Mouse (Mus musculus) forebrain, embryonic 12.5 days (tissue): ENCODE measurements around the gene 1700014D04Rik. TPM values are rescaled to one million over a fixed set of nuclear protein-coding genes. Genes with fewer than 3 reads are reported as not detected.
A peak's percentile ranks its signal among the peaks of the same experiment; 100 is the strongest.
"Not testable (repeated sequence)": the region's sequence is repeated elsewhere in the genome, so short reads cannot be mapped to it uniquely, and the experiment has no call there.

ENCODE experiments used
- ATAC-seq: fragments of 200-750 bp; cut with Nextera tagmentation; 2 replicates; pipeline ENCODE4 v1.8.0; 2017; ENCODE audit warnings: moderate TSS enrichment; ENCODE audit not compliant: low FRiP score
- H3K27ac ChIP-seq: fragments of 300-500 bp; sonication (generic); 2 replicates; pipeline ENCODE4 v1.5.1; 2016; ENCODE audit warnings: mild to moderate bottlenecking
- H3K27me3 ChIP-seq: fragments of 300-500 bp; sonication (generic); 2 replicates; pipeline ENCODE4 v1.6.1; 2016; ENCODE audit warnings: mild to moderate bottlenecking
- H3K36me3 ChIP-seq: fragments of 300-500 bp; sonication (generic); replicated peaks from 2 replicates; pipeline ENCODE4 v1.6.1; 2016; ENCODE audit warnings: mild to moderate bottlenecking
- H3K4me1 ChIP-seq: fragments of 300-500 bp; sonication (generic); 2 replicates; pipeline ENCODE4 v1.6.1; 2016
- H3K4me2 ChIP-seq: fragments of 300-500 bp; sonication (generic); 2 replicates; pipeline ENCODE4 v1.6.1; 2016; ENCODE audit warnings: mild to moderate bottlenecking, moderate library complexity
- H3K4me3 ChIP-seq: fragments of 300-500 bp; sonication (generic); replicated peaks from 2 replicates; pipeline ENCODE4 v1.5.1; 2016; ENCODE audit warnings: mild to moderate bottlenecking
- H3K9ac ChIP-seq: fragments of 300-500 bp; sonication (generic); 2 replicates; pipeline ENCODE4 v1.6.1; 2016; ENCODE audit warnings: mild to moderate bottlenecking
- H3K9me3 ChIP-seq: fragments of 300-500 bp; sonication (generic); 2 replicates; pipeline ENCODE4 v1.6.1; 2016
- WGBS: fragments of 180-500 bp; shearing (Covaris S2); methylation state at CpG from one replicate; pipeline ENCODE4 v1.1.7; 2016; 5-methylcytosine and 5-hydroxymethylcytosine counted together
- polyA plus RNA-seq: library from polyadenylated mRNA; unstranded; fragments of >200 nt; fragmentation: Nextera tagmentation; extraction: Ambion mirVana; gene quantifications from 2 replicates; pipeline ENCODE4 v1.2.1, GENCODE M21; 2016

Gene 1700014D04Rik
- polyA plus RNA-seq, 1 experiment from 2014 or later: 0.05 TPM

DNA sequence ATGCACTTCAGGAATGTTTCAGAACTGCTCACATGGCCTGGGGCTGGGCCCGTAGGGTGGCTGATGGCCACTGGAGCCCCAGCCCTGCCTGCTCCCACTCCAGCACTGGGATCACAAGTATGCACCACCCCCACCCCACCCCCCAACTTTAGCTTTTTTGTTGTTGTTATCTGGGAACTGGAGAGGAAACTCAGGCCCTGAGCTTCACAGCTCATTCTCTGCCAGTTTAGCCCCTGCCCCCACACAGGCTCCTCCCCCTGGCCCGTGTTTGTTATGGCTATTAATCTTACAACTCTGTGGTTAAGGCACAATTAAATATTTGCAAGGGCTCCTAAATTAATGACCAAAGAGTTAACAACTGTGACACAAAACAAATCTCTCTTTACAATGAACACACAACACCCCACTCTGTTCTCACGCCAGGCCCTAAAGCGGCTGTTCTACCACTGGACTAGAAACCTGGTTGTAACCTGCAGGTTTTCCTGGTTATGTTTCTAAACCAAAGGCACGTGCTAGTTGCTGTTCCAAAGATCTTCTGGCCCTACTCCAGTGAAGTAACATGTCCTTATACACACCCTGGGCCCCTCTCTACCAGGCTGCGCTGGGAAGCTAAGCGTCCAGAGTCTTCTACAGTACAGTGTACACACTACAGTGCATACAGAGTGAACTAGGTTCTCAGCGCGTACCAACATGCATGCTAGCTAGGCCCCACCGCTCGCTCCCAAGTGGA is 20.4 kb upstream of the 1700014D04Rik start:
- Histone ChIP-seq H3K36me3 (peaks cover 10% of the 10 kb centered on the region), H3K4me2 (peak overlapping the region; percentile 8; the same call in 1 of the 2 replicates), H3K27me3 (no peaks in the 10 kb centered on the region), H3K4me3 (no peak overlapping the region), H3K4me1 (peaks cover 48% of the 10 kb centered on the region), H3K9ac (no peak overlapping the region), H3K9me3 (no peaks in the 10 kb centered on the region), H3K27ac (no peak overlapping the region)
- no peak for ATAC-seq
- WGBS: 85% methylated on average over 11 of the region's 11 CpGs

- H3K9ac ChIP-seq: no peak overlapping the region
- no peak overlapping the region for H3K27ac ChIP-seq
- 91% methylated on average over 7 of the region's 7 CpGs for WGBS
- no peak overlapping the region for H3K4me3 ChIP-seq
- peaks cover 24% of the 10 kb centered on the region for H3K4me1 ChIP-seq
- no peak overlapping the region for H3K4me2 ChIP-seq
- H3K36me3 ChIP-seq: peaks cover 47% of the 10 kb centered on the region
- ATAC-seq: no peak
- no peaks in the 10 kb centered on the region for H3K9me3 ChIP-seq
- H3K27me3 ChIP-seq: no peaks in the 10 kb centered on the region
Observed at GRCm38 (mm10) chr13:59762791-59763190, 16.2 kb upstream of the 1700014D04Rik start.

GRCm38 (mm10) chr13:59756906-59757305 is 10.4 kb upstream of the 1700014D04Rik start:
- no peaks in the 10 kb centered on the region for H3K9me3 ChIP-seq
- H3K27ac ChIP-seq: no peak overlapping the region
- H3K4me1 ChIP-seq: no peaks in the 10 kb centered on the region
- H3K4me2 ChIP-seq: no peak overlapping the region
- 93% methylated on average over 7 of the region's 7 CpGs for WGBS
- no peak overlapping the region for H3K4me3 ChIP-seq
- no peak for ATAC-seq
- no peaks in the 10 kb centered on the region for H3K27me3 ChIP-seq
- no peak overlapping the region for H3K9ac ChIP-seq
- H3K36me3 ChIP-seq: peaks cover 68% of the 10 kb centered on the region

- WGBS: 75% methylated on average over 12 of the region's 12 CpGs
- no peaks in the 10 kb centered on the region for H3K4me1 ChIP-seq
- no peak overlapping the region for H3K4me2 ChIP-seq
- no peak overlapping the region for H3K4me3 ChIP-seq
- no peaks in the 10 kb centered on the region for H3K27me3 ChIP-seq
- H3K9me3 ChIP-seq: no peaks in the 10 kb centered on the region
- peaks cover 14% of the 10 kb centered on the region for H3K36me3 ChIP-seq
- H3K9ac ChIP-seq: no peak overlapping the region
- no peak overlapping the region for H3K27ac ChIP-seq
- no peak for ATAC-seq
Observed at GRCm38 (mm10) chr13:59750310-59750709, 3.8 kb upstream of the 1700014D04Rik start.

- no peak overlapping the region for H3K4me3 ChIP-seq
- H3K4me2 ChIP-seq: no peak overlapping the region
- no peaks in the 10 kb centered on the region for H3K4me1 ChIP-seq
- no peak overlapping the region for H3K9ac ChIP-seq
- no peak for ATAC-seq
- H3K27ac ChIP-seq: no peak overlapping the region
- H3K9me3 ChIP-seq: no peaks in the 10 kb centered on the region
- 70% methylated on average over 6 of the region's 6 CpGs for WGBS
- H3K27me3 ChIP-seq: no peaks in the 10 kb centered on the region
- no peaks in the 10 kb centered on the region for H3K36me3 ChIP-seq
Observed at GRCm38 (mm10) chr13:59746164-59746563, 388 bp downstream of the 1700014D04Rik start.

- Histone ChIP-seq H3K4me1 (no peaks in the 10 kb centered on the region), H3K4me2 (no peak overlapping the region), H3K27me3 (no peaks in the 10 kb centered on the region), H3K36me3 (no peaks in the 10 kb centered on the region), H3K9me3 (no peaks in the 10 kb centered on the region), H3K27ac (no peak overlapping the region), H3K4me3 (no peak overlapping the region), H3K9ac (no peak overlapping the region)
- 87% methylated on average over 6 of the region's 6 CpGs for WGBS
- ATAC-seq: no peak
Observed at GRCm38 (mm10) chr13:59745462-59745861, 1.1 kb downstream of the 1700014D04Rik start.

GRCm38 (mm10) chr13:59741697-59742096 is 4.9 kb downstream of the 1700014D04Rik start:
- H3K27me3 ChIP-seq: no peaks in the 10 kb centered on the region
- H3K4me1 ChIP-seq: no peaks in the 10 kb centered on the region
- H3K9me3 ChIP-seq: no peaks in the 10 kb centered on the region
- no peaks in the 10 kb centered on the region for H3K36me3 ChIP-seq
- H3K9ac ChIP-seq: no peak overlapping the region
- H3K27ac ChIP-seq: no peak overlapping the region
- H3K4me3 ChIP-seq: no peak overlapping the region
- ATAC-seq: no peak
- WGBS: 82% methylated on average over 10 of the region's 10 CpGs
- H3K4me2 ChIP-seq: no peak overlapping the region

- no peaks in the 10 kb centered on the region for H3K9me3 ChIP-seq
- no peak overlapping the region for H3K27ac ChIP-seq
- no peaks in the 10 kb centered on the region for H3K4me1 ChIP-seq
- H3K9ac ChIP-seq: no peak overlapping the region
- ATAC-seq: no peak
- H3K27me3 ChIP-seq: no peaks in the 10 kb centered on the region
- no peaks in the 10 kb centered on the region for H3K36me3 ChIP-seq
- WGBS: 95% methylated on average over 11 of the region's 11 CpGs
- H3K4me2 ChIP-seq: no peak overlapping the region
- no peak overlapping the region for H3K4me3 ChIP-seq
Observed at GRCm38 (mm10) chr13:59741096-59741495, 5.5 kb downstream of the 1700014D04Rik start.

DNA sequence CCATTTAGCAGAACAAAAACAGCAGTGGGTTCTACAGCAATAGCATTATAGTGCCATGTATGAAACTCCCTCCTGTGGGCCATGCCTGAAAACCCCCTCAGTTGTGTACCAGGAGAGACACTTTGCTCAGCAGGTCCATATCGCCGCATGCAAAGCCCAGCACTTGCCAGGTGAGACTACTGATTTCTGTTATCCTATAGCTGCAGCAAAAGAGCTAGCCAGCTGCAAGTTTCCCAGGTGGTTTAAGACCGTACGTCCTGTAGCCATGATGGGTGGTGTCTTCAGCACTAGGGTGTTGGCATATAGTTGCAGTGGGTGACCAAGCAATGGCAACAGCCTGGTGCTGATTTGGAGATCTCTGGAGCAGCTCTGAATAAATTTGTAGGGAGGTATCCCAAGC is 7.2 kb downstream of the 1700014D04Rik start:
- H3K9me3 ChIP-seq: no peaks in the 10 kb centered on the region
- no peak overlapping the region for H3K9ac ChIP-seq
- H3K36me3 ChIP-seq: no peaks in the 10 kb centered on the region
- no peak for ATAC-seq
- WGBS: 89% methylated on average over 4 of the region's 4 CpGs
- no peak overlapping the region for H3K4me2 ChIP-seq
- no peak overlapping the region for H3K27ac ChIP-seq
- no peaks in the 10 kb centered on the region for H3K27me3 ChIP-seq
- H3K4me1 ChIP-seq: no peaks in the 10 kb centered on the region
- H3K4me3 ChIP-seq: no peak overlapping the region

- Histone ChIP-seq H3K9me3 (no peaks in the 10 kb centered on the region), H3K4me1 (no peaks in the 10 kb centered on the region), H3K9ac (no peak overlapping the region), H3K4me3 (no peak overlapping the region), H3K4me2 (no peak overlapping the region), H3K27ac (no peak overlapping the region), H3K36me3 (no peaks in the 10 kb centered on the region), H3K27me3 (no peaks in the 10 kb centered on the region)
- 89% methylated on average over 2 of the region's 2 CpGs for WGBS
- no peak for ATAC-seq
Observed at GRCm38 (mm10) chr13:59738455-59738854, 8.1 kb downstream of the 1700014D04Rik start.

- peak; percentile 41; the same call in 1 of the 2 replicates for ATAC-seq
- no peak overlapping the region for H3K27ac ChIP-seq
- H3K36me3 ChIP-seq: no peaks in the 10 kb centered on the region
- no peaks in the 10 kb centered on the region for H3K4me1 ChIP-seq
- H3K27me3 ChIP-seq: no peaks in the 10 kb centered on the region
- H3K4me3 ChIP-seq: no peak overlapping the region
- no peak overlapping the region for H3K4me2 ChIP-seq
- WGBS: 33% methylated on average over 3 of the region's 3 CpGs
- no peaks in the 10 kb centered on the region for H3K9me3 ChIP-seq
- no peak overlapping the region for H3K9ac ChIP-seq
Observed at GRCm38 (mm10) chr13:59735190-59735589, 11.4 kb downstream of the 1700014D04Rik start.

GRCm38 (mm10) chr13:59734347-59734746 is 12.2 kb downstream of the 1700014D04Rik start:
- H3K27ac ChIP-seq, H3K4me1 ChIP-seq, H3K9ac ChIP-seq, H3K4me3 ChIP-seq, ATAC-seq, H3K36me3 ChIP-seq, H3K27me3 ChIP-seq, H3K4me2 ChIP-seq, H3K9me3 ChIP-seq: not testable (repeated sequence)
- WGBS: 36% methylated on average over 6 of the region's 6 CpGs

DNA sequence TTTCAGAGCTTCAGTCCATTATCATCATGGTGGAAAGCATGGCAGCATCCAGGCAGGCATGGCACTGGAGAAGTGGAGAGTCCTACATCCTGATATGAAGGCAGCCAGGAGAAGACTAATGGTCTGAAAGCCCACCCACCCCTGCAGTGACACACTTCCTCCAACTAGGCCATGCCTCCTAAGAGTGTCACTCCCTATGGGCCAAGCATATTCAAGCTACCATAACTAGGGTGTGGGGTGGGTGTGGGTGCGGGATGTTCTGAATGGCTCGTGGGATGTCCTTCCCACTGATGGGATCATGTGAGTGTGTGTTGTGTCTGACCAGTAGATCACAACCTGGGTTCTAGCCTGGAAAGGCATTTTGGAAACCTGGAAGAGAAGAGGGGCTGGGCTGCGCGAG is 12.6 kb downstream of the 1700014D04Rik start:
- Histone ChIP-seq H3K27ac (no peak overlapping the region), H3K4me3 (no peak overlapping the region), H3K36me3 (no peaks in the 10 kb centered on the region), H3K27me3 (0 out of 2 replicates have a peak, but pooled peaks cover 4% of the 10 kb centered on the region), H3K9ac (no peak overlapping the region), H3K9me3 (no peaks in the 10 kb centered on the region), H3K4me2 (no peak overlapping the region), H3K4me1 (no peaks in the 10 kb centered on the region)
- no peak for ATAC-seq
- WGBS: 77% methylated on average over 4 of the region's 4 CpGs
